Mouse (Mus musculus): ENCODE results near the gene Rbm20.

Rbm20 gene

DNA sequence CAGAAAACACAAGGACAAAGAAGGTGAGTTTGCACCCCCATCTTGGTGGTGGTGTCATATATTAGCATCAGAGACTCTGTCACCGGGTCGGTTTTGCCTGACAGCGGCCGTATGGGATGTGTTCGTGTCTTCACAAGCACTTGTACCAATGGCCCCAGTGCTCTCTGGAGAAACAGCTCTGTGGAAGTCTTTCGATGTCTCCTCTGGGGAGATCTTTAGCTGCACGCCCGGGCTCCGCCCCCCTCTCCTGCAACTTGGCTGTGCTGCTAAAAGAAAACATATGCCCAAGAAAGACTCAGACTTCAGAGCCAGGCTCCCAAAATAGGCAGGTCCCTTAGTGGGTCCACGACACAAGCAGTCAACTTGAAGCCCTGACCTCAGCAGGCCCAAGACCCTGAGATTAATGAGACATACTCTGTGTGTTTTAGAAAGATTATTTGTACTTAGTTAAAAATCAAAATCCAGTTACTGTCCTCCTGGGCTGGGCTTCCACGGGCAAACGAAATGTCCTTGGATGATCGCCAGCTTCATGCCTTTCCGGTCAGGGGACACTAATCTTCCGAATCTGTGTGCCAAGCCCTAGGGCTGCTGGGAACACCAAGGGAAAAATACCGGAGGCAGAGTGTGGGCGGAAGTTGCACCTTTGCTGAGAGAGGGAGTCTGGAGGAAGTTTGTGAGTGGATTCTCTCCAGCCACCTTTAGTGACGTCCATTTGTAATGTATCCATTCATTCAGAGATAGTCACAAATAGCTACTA is 173.2 kb downstream of the Rbm20 start:
- peak; percentile 79 for DNase-seq (ENCODE audit: low spot score)

DNA sequence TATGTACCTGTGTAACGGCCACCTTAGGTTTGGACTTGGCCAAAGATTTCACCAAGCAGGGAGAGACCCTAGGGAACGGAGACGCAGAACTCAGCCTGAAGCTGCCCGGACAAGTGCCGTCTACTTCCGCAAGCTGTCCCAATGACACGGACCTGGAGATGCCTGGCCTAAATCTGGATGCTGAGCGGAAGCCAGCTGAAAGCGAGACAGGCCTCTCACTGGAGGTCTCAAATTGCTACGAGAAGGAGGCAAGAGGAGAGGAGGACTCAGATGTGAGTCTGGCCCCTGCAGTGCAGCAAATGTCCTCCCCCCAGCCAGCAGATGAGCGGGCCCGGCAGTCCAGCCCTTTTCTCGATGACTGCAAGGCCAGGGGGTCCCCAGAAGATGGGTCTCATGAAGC is 174.2 kb downstream of the Rbm20 start:
- DNase-seq (ENCODE audit: low spot score), result no peak

- DNase-seq (ENCODE audit: low spot score), result no peak
Measured at GRCm38 (mm10) chr19:53851826-53852698, 175.0 kb downstream of the Rbm20 start.

GRCm38 (mm10) chr19:53852699-53853451 is 175.8 kb downstream of the Rbm20 start:
- peak; percentile 92 for DNase-seq (ENCODE audit: low spot score)

GRCm38 (mm10) chr19:53854978-53855377 is 177.9 kb downstream of the Rbm20 start:
- DNase-seq (ENCODE audit: low spot score), result no peak

DNA sequence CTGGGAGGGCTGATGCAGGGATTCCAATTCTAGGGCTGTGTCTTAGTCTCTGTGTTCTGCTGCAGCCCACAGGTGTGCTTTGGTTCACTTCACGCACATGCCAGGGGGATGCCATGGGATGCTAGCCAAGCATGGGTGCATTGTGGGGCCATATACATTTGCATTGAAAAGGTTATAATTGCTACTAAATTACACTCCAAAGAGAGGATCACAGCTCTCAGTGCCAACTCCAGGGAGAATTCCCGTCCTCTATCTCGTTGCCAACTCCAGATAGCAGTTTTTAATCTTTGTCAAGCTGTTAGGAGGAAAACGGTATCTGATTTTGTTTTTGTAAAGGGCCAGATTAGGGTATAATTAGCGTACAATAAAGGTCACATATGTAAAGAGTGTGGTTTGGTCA is 178.7 kb downstream of the Rbm20 start:
- DNase-seq (ENCODE audit: low spot score), result no peak

- DNase-seq (ENCODE audit: low spot score), result no peak
Measured at GRCm38 (mm10) chr19:53856794-53857193, 179.7 kb downstream of the Rbm20 start.

DNA sequence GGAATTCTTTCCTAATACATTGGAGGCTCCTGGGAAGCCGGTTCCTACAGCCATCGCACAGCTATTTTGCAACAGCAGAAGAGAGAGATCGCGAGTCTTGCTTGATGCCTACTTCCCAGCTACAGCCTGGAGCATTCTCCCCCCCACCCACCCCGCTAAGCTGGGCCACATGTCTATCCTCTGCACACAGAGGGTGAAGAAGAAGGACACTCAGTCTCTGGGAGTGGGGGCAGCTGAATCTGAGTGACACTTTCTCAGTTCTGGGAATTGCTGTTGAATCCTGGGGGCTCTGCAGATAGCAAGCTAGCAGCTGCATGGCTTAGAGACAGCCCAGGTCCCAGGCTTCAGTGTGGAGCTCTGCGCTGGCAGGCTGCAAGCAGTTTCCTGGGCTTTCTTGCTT is 180.9 kb downstream of the Rbm20 start:
- DNase-seq (ENCODE audit: low spot score), result no peak

DNA sequence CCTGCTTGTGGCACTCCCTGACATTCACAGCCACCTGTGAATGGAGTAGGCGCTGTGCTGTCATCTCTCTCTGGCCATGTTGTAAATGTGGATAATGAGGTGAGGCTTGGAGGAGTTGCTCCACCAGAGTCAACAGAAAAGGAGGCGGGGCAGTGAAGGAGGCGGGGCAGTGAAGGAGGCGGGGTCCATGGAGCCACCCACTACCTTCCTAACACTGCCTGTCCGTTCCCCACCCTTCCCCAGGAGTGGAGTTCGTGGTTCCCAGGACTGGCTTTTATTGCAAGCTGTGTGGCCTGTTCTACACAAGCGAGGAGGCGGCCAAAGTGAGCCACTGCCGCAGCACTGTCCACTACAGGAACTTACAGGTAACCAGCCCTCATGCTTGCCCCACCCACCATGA is 182.0 kb downstream of the Rbm20 start:
- no peak for DNase-seq (ENCODE audit: low spot score)

DNA sequence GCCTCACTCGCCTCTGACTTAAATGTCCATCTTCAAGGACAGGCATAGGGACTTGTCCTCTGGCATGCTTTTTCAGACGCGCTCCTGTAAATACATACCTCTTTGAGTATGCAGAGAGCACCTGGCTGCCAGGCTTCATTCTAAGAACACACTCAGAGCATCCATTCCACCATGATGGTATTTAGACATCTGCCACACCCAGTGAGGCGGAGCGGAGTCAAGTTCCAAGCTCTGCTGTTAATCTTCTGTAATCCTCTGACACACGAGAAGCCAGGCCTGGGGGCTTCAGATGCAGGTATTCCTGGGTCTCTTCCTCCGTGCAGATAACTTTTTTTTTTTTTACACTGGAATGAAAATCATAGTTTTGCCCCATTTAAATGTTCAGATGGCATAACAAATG is 182.5 kb downstream of the Rbm20 start:
- no peak for DNase-seq (ENCODE audit: low spot score)

- DNase-seq (ENCODE audit: low spot score), result no peak
Measured at GRCm38 (mm10) chr19:53861346-53861745, 184.2 kb downstream of the Rbm20 start.

- no peak for DNase-seq (ENCODE audit: low spot score)
Measured at GRCm38 (mm10) chr19:53862573-53863246, 185.6 kb downstream of the Rbm20 start.

DNA sequence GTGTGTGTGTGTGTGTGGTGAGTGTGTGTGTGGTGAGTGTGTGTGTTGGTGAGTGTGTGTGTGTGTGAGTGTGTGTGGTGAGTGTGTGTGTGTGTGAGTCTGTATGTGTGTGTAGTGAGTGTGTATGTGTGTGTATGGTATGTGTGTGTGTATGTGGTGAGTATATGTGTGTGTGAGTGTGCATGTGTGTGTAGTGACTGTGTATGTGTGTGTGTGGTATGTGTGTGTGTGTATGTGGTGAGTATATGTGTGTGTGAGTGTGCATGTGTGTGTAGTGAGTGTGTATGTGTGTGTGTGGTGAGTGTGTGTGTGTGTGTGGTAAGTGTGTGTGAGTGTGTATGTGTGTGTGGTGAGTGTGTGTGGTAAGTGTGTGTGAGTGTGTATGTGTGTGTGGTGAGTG is 190.1 kb downstream of the Rbm20 start:
- no peak for DNase-seq (ENCODE audit: low spot score)

- no peak for DNase-seq (ENCODE audit: low spot score)
Measured at GRCm38 (mm10) chr19:53868125-53868524, 191.0 kb downstream of the Rbm20 start.

GRCm38 (mm10) chr19:53868796-53869195 is 191.7 kb downstream of the Rbm20 start:
- DNase-seq (ENCODE audit: low spot score), result no peak

- DNase-seq (ENCODE audit: low spot score), result no peak
Measured at GRCm38 (mm10) chr19:53869427-53870385, 192.6 kb downstream of the Rbm20 start.

GRCm38 (mm10) chr19:53870568-53870967 is 193.5 kb downstream of the Rbm20 start:
- no peak for DNase-seq (ENCODE audit: low spot score)

- no peak for DNase-seq (ENCODE audit: low spot score)
Measured at GRCm38 (mm10) chr19:53871502-53871901, 194.4 kb downstream of the Rbm20 start.

DNA sequence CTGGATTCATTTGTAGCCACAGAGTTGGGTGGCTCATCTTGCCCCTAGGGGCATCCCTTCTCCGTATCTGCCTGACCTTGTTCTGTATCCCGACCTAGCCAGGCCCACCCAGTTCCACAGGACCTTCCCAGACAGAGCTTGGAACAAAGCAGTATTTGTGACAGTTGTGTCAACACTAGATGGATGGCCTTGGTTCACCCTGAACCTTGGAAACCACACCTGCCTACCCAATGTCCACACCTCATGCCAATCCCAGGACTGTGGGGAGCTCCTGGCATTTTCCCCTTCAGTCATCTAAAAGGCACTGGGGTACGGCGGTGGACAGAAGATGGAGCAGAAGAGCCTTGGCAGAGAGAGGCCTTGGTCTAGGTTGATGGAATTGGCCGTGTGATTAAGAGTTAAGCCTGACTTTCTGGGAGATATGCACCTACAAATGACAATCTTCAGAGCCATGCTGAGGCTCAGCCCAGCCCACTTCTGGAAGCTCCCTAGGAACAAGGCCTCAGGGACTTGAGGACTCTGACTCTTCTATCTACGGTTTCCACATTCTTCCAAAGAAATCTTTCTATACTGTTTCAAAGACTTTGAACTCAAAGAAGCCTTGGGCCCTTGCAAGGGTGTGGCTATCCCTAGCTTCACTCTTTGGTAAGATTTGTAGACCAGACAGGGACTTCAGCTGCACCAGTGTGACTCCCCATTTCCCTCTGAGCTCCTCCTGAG is 196.0 kb downstream of the Rbm20 start:
- DNase-seq (ENCODE audit: low spot score), result no peak

GRCm38 (mm10) chr19:53875246-53875645 is 198.1 kb downstream of the Rbm20 start:
- no peak for DNase-seq (ENCODE audit: low spot score)
